In genomic region chr2:71673087-71673920, GRCm38 (mm10) we compare ENCODE assay signal across 8 mouse cellular contexts.
DNase-seq lines count a peak whose midpoint lies in the region; ATAC-seq lines count a peak whose summit lies in the region.

No protein-coding gene starts in this region.

- ATAC-seq in embryonic facial prominence, embryonic 15.5 days (ENCODE audit: insufficient number of reproducible peaks, low FRiP score, low TSS enrichment, low read depth), result peak; percentile 59
- ATAC-seq in stomach, embryonic 14.5 days (ENCODE audit: insufficient number of reproducible peaks, insufficient read depth, low FRiP score, low read depth), result peak; percentile 51; the same call in 1 of the 2 replicates

- H3K9me3 ChIP-seq in embryonic facial prominence, embryonic 15.5 days (replicated peaks), result no peaks in the 10 kb centered on the region
- no peaks in the 10 kb centered on the region for H3K9me3 ChIP-seq in stomach, embryonic 14.5 days (ENCODE audit: control insufficient read depth, low read depth, low read length)

- H3K4me3 ChIP-seq in embryonic facial prominence, embryonic 15.5 days (replicated peaks), result no peak overlapping the region
- no peak overlapping the region for H3K4me3 ChIP-seq in stomach, embryonic 14.5 days (ENCODE audit: low read depth, low read length)

- peaks cover 15% of the 10 kb centered on the region for H3K4me1 ChIP-seq in embryonic facial prominence, embryonic 15.5 days
- no peaks in the 10 kb centered on the region for H3K4me1 ChIP-seq in stomach, embryonic 14.5 days (ENCODE audit: control insufficient read depth, insufficient read depth, low read length)

- no peak overlapping the region for H3K9ac ChIP-seq in embryonic facial prominence, embryonic 15.5 days
- no peak overlapping the region for H3K9ac ChIP-seq in stomach, embryonic 14.5 days (replicated peaks; ENCODE audit: low read depth, low read length)

- WGBS in embryonic facial prominence, embryonic 15.5 days, result 48% methylated on average over 18 of the region's 18 CpGs
- WGBS in stomach, embryonic 14.5 days, result 68% methylated on average over 18 of the region's 18 CpGs

- H3K36me3 ChIP-seq in embryonic facial prominence, embryonic 15.5 days, result no peaks in the 10 kb centered on the region
- no peaks in the 10 kb centered on the region for H3K36me3 ChIP-seq in stomach, embryonic 14.5 days (ENCODE audit: control insufficient read depth, insufficient read depth, low read length)

- DNase-seq in adrenal gland, postnatal 10 days, result peak; percentile 56
- DNase-seq in heart, postnatal 4 days, result peak; percentile 79
- DNase-seq in liver, result peak; percentile 11
- no peak for DNase-seq in left cerebral cortex, postnatal 25 days (ENCODE audit: low spot score in 2 of 2)
- no peak for DNase-seq in cerebellum, postnatal 4 days (ENCODE audit: low spot score in 2 of 2)
- DNase-seq in cerebellum, postnatal 14 days, result no peak

- intact Hi-C loops in left cerebral cortex, postnatal 25 days (cut with DNase I), result no loop called here

- no peak overlapping the region for H3K4me2 ChIP-seq in embryonic facial prominence, embryonic 15.5 days (replicated peaks)
- no peak overlapping the region for H3K4me2 ChIP-seq in stomach, embryonic 14.5 days (replicated peaks; ENCODE audit: low read depth, low read length)

- no peaks in the 10 kb centered on the region for H3K27me3 ChIP-seq in embryonic facial prominence, embryonic 15.5 days
- no peaks in the 10 kb centered on the region for H3K27me3 ChIP-seq in stomach, embryonic 14.5 days (ENCODE audit: control insufficient read depth, insufficient read depth, low read length)

- peak overlapping the region; percentile 55; the same call in 1 of the 2 replicates for H3K27ac ChIP-seq in embryonic facial prominence, embryonic 15.5 days (replicated peaks)
- 0 out of 2 replicates have a peak overlapping the region, but pooled peaks have one; percentile 39 for H3K27ac ChIP-seq in stomach, embryonic 14.5 days (ENCODE audit: low read length)

Comparison
In these comparisons a context has a peak if more than half of its experiments do, and no peak if none do; other contexts are left out.
1. DNase-seq: peak in adrenal gland, postnatal 10 days (single experiment), heart, postnatal 4 days (single experiment) and liver (single experiment); none in left cerebral cortex, postnatal 25 days (0 of 2), cerebellum, postnatal 4 days (0 of 2) and cerebellum, postnatal 14 days (0 of 2).